ENCODE assay signal across 14 mouse cellular contexts in the genomic region with DNA sequence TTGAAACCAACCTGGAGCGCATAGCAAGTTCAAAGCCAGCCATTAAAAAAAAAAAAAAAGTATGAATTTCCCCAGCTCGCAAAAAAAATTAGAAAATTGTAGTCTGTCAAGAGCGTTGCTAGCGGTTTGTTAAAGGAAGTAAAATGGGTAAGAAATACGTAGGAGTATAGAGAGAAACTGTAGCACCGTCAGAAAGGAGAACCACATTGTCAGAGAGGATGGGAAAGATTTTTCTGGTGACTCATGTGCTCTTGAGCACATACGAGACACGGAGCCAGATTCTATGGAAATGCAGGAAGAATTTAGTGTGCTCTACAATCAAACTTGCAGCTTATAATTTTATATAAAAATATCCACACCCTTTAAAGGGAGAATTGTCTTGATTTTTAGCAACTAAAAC.
"Had no signal": no experiment of that assay in that cellular context is flagged by ENCODE, and none has a peak within 500 bp of the region (broad histone marks: within the 10 kb centered on the region; RNA-seq: fewer than 3 reads in every experiment).

No protein-coding gene starts in this region.

- H3K27ac ChIP-seq: kidney, postnatal 0 days; limb, embryonic 15.5 days; liver, embryonic 12.5 days; neural tube, embryonic 13.5 days; stomach, postnatal 0 days had no signal

- DNase-seq: kidney, adult 9 months; kidney, postnatal 36 days; lung, embryonic 14.5 days; lung, postnatal 10 days; lung, postnatal 4 days; right cerebral cortex, adult 18-20 months; thymus, postnatal 36 days had no signal

- ATAC-seq: liver, embryonic 12.5 days; midbrain, embryonic 16.5 days had no signal

- H3K4me3 ChIP-seq: limb, embryonic 15.5 days; liver, embryonic 12.5 days; megakaryocyte, embryonic 14.5 days; neural tube, embryonic 13.5 days had no signal
